Mouse (Mus musculus) lung, postnatal 36 days (tissue): ENCODE data around the gene Arhgap20.

Experiments
- DNase-seq: peaks from one replicate; pipeline ENCODE4 v3.0.0; 2022; ENCODE audit warnings: mixed read lengths

Gene Arhgap20

DNA sequence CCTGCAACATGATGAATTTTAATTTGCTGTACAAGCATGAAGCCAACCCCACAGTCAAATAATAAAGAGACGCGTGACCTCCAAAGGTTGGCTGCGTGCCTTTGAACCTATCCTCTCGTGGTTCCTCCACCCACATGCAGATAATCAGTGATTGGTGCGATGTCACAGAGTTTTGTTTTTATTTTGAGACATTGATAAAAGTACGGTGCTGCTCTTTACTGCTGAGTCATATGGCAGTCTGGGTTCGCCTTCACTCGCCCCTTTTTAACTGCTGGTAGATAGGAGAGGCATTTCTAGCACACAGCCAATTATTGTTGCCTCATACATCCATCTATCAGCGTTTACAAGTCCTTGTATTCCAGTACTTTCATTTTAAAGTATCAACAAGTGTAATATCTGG lies 34.0 kb downstream of the Arhgap20 start:
- DNase-seq = peak; percentile 15

- no peak for DNase-seq
Observed at GRCm38 (mm10) chr9:51807272-51807671, 42.1 kb downstream of the Arhgap20 start.

DNA sequence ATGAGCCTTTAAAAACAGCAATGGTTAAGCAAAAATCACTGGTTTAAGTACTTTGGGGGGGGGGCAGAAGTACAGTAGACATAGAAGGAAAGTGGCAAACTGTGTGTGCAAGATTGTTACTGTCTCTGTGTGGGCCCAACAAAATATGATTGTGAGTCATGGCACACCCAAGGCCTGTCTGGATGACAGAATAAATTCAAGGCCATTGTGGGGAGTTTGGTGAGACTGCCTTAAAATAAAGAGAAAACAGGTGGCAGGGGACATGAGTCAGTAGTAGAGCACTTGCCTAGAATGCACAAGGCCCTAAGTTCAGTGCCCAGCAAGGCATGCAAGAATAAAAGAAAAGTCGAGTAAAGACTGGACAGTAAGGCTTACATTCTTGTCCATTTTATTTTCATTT lies 47.8 kb downstream of the Arhgap20 start:
- no peak for DNase-seq

DNA sequence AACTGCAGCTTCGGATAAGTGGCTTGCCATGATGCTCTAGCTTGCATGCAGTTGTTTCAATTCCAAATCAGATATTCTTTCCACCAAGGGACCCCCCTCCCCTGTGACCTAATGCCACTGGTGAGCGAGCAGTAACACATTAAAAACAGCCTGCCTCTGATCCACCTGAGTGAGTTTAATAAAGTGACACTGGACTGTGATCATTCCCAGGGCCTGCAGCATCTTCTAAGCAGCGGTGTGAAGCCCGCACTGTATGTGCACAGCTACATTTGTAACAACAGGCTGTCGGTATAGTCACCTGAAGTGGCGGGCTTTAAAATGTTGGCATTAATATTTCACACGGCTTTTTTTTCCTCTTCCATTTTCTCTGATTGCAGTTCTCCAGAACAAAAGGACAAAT lies 59.4 kb downstream of the Arhgap20 start:
- no peak for DNase-seq

- DNase-seq = no peak
Observed at GRCm38 (mm10) chr9:51831596-51831995, 66.5 kb downstream of the Arhgap20 start.

DNA sequence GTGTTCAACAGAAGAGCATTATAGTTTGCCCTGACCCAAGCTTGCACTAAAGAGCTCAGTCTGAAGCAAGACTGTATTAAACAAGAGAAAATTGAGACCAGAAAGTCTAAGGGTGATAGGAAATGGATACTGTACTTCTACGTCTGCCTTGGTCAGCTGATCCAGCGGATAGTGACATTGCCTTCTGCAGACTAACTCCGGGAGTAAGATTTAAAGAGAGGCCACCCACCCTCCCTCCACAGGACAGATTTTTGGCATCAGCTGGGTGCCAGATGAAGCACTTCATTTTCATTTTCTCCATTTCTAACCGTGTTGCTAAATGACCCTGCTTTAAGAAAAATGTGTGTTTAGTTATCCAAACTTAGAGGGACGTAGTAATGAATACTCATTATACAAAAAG lies 67.2 kb downstream of the Arhgap20 start:
- no peak for DNase-seq

DNA sequence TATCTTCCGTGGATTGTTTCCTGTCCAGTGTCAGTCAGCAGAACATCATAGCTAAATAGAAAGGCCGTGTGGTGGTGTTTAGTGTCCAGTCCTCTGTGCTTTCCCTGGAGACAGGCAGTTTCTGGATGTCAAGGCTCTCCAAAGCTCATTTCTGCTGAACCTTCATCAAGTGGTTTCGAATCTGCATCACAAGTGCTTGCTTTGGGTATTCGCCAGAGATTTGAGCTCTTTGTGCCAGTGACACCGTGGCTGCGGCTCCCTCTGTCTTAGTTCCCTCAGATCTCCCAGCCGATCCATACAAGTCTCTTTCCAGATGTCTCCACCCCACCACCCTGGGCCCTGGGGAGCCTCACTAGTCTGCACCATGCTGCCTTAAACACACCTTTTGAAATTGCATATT lies 72.6 kb downstream of the Arhgap20 start:
- DNase-seq = peak; percentile 62

- DNase-seq = peak; percentile 35
Observed at GRCm38 (mm10) chr9:51843216-51843615, 78.1 kb downstream of the Arhgap20 start.

GRCm38 (mm10) chr9:51845796-51846195 lies 80.7 kb downstream of the Arhgap20 start:
- no peak for DNase-seq

DNA sequence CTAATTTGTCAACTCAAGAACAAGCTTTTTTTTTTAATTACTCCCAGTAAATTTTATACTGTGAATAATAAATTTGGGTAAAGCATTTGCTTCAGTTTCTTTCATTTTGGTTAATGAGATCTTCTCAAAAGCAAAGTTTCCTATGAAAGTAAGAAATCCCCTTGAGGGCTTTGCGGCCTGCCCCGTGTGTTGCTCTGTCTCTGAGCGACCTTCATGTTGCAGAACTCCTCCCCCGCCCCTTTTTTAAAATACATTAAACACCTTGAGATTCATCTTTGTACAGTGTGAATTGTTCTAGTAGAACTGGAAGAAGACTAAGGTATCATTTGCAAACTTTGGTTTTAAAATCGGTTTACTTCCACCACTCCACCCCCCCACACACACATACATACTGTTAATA lies 88.6 kb downstream of the Arhgap20 start:
- DNase-seq = no peak

- no peak for DNase-seq
Observed at GRCm38 (mm10) chr9:51864273-51864672, 99.1 kb downstream of the Arhgap20 start.

- no peak for DNase-seq
Observed at GRCm38 (mm10) chr9:51866634-51867033, 101.5 kb downstream of the Arhgap20 start.

- DNase-seq = peak; percentile 73
Observed at GRCm38 (mm10) chr9:51869056-51869455, 103.9 kb downstream of the Arhgap20 start.

DNA sequence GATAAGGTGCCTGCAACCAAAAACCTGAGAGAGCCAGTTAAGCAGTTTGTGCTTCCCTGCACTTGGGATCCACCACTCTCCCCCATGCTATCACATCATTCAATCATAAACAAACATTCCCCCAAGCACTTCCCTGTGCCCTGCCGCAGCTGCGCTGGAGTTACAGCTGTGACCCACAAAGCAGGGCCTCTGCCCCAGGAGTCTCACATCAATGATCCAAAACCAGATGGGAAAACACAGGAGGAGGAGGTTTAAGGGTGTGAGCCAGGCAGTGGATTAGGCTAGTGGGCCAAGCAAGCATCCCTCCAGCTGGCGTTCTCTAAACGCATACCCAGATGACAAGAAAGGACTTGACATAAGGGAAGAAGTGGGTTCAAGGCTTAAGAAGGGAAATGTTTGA lies 109.2 kb downstream of the Arhgap20 start:
- peak; percentile 3 for DNase-seq

DNA sequence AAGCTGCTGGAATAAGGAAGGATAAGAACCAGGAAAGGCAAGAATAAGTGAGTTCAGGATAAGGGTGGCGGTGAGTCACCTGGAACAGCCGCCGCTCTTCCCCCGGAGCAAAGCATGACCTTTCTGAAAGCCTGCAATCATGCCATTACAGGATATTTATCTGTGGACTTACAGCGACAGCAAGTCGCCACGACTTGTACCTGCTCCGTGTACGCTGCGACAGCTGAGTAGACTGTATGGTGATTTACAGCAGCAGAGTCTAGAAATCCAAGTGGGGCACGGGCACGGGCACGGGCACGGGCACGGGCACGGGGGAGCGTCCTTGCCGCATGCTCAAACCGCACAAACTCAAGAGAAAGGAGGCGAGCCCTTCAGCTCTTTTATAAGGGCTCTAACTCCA lies 110.4 kb downstream of the Arhgap20 start:
- DNase-seq = no peak

DNA sequence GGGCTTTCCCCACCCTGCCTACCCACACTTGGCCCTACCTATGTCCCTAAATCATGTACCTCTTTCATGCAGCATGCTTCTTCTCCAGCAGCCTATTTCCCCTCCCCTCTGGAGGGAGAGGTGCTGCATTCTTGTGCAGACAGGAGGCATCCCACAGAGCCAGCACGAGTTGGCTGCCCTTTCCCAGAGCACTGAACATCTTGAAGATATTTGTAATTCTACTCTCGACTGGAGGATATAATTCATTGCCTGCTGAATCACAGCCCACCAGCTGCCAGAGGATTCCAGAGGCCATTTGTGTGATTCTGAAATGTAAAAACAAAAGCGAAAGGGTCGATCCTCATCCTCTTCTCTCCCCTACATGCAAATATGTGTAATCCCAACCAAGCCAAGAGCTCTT lies 116.2 kb downstream of the Arhgap20 start:
- peak; percentile 35 for DNase-seq

DNA sequence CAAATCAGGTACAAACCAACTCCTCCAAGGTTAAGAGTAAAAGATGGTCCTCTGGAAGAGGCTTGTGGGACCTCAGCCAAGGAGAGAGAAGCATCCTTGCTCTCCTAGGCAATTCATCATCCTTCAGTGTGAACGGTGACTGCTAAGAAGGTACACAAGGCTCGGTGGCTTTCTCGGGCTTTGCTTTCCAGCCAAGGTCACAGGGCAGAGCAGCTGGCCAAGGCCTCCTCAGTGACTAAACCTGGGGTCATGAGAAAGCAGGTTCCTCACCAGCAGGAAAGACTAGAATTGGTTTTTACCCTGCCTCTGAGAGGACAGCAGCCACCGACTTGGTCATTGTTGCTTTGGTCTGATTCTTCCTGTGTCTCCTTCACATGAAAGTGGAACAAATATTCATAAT lies 116.7 kb downstream of the Arhgap20 start:
- DNase-seq = no peak

GRCm38 (mm10) chr9:51883319-51883718 lies 118.2 kb downstream of the Arhgap20 start:
- DNase-seq = peak; percentile 23

GRCm38 (mm10) chr9:51892921-51893320 lies 127.8 kb downstream of the Arhgap20 start:
- DNase-seq = no peak
